Mouse (Mus musculus): ENCODE results near the gene Pcnp.

DNA sequence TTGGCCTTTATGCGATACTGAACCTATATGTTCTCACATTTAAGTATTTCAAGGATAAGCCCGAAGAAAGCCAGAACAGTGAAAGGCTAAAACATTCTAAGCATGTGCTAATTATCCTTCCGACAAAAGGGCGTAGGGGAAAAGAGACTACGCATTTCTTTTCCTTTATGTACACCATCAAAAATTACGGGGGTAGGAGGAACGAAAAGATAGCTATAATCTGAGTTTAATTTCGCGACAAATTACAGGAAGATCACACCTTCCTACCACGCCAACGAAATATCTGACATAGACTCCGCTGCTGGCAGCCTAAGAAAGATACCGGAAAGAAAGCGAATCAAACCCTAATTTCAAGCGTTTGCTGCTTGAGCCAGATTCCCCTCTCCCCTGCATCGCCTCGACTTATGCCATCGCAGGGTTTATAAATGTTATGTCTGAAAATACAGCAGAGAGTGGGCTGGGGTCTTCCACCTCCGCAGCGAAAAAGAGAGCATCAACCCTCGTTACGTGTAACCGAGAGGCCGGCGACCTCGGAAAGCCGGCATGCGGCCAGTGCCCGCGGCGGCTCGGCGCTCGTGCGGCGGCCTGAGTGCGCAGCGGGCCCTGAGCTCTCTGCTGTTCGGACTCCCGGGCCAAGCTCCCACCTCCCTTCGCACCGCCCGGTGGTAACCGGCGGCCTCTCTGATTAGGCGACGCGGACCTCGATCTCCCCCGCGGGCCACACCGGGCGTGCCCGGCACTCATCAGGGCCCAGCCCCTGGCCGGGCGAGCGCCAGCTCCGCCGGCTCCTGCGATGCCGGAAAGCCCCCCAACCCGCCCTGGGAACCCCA lies 602 bp downstream of the Pcnp start:
- TF ChIP-seq POLR2A (IDR thresholded peaks at IDR 0.05; ENCODE audit: borderline replicate concordance, control insufficient read depth, low read depth, low read length) (no peak), CTCF (IDR thresholded peaks at IDR 0.05; ENCODE audit: control insufficient read depth, insufficient read depth, low read length) (no peak)
